Mouse (Mus musculus) forebrain, embryonic 10.5 days (tissue): ENCODE measurements at regions not wholly inside any gene's neighbourhood (a gene's known extent, or its start where the extent isn't known, plus 50 kb on each side); places are given as distances from the start of the nearest gene placed in this dataset.

Source experiments
- DNase-seq: peaks from one replicate; pipeline ENCODE4 v3.0.0-alpha.2; 2017; ENCODE audit warnings: low spot score; ENCODE audit errors: extremely low spot score
- H3K27ac ChIP-seq: fragments of 300-500 bp; sonication (generic); 2 replicates; pipeline ENCODE4 v1.5.1; 2016; ENCODE audit warnings: mild to moderate bottlenecking
- H3K27me3 ChIP-seq: fragments of 300-500 bp; sonication (generic); 2 replicates; pipeline ENCODE4 v1.6.1; 2016; ENCODE audit warnings: mild to moderate bottlenecking; ENCODE audit not compliant: poor library complexity, severe bottlenecking
- H3K36me3 ChIP-seq: fragments of 300-500 bp; sonication (generic); replicated peaks from 2 replicates; pipeline ENCODE4 v1.6.1; 2016; ENCODE audit warnings: mild to moderate bottlenecking, moderate library complexity
- H3K4me1 ChIP-seq: fragments of 300-500 bp; sonication (generic); 2 replicates; pipeline ENCODE4 v1.6.1; 2016
- H3K4me3 ChIP-seq: fragments of 300-500 bp; sonication (generic); 2 replicates; pipeline ENCODE4 v1.5.1; 2016; ENCODE audit warnings: mild to moderate bottlenecking, moderate library complexity
- H3K9me3 ChIP-seq: fragments of 300-500 bp; sonication (generic); 2 replicates; pipeline ENCODE4 v1.6.1; 2016; ENCODE audit warnings: mild to moderate bottlenecking, moderate library complexity
- WGBS: fragments of 180-500 bp; shearing (Covaris S2); methylation state at CpG from one replicate; pipeline ENCODE4 v1.1.7; 2016; 5-methylcytosine and 5-hydroxymethylcytosine counted together

DNA sequence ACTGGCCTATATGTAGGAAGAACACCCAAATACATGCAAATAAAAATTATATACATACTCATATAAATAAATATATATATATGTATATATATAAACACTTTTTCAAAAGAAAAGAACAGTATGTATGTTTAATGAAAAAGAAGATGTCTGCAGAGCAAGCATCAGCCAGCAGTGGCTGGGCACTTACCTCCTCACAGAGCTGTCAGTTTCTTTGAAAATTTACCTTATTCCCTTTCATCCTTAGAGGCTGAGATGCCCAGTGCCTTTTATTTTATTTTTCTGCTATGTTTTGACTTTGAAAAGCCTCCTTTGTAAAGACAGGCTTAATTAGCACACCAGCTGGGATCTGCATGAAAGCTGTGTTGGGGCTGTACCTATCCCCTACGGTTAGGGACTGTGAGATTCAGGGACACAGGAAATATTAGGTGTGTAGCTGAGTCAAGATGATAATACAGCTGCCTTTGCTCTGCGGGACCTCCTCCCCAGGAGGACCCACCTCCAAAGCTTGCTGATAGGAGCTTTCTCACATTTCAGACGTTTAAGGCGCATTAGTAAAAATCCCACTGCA lies 751.0 kb upstream of the Tbl1xr1 start:
- H3K4me3 ChIP-seq: no peak overlapping the region
- H3K9me3 ChIP-seq: no peaks in the 10 kb centered on the region
- no peaks in the 10 kb centered on the region for H3K4me1 ChIP-seq
- no peaks in the 10 kb centered on the region for H3K36me3 ChIP-seq
- DNase-seq: no peak
- no peaks in the 10 kb centered on the region for H3K27me3 ChIP-seq
- 62% methylated on average over 4 of the region's 4 CpGs for WGBS
- H3K27ac ChIP-seq: no peak overlapping the region

DNA sequence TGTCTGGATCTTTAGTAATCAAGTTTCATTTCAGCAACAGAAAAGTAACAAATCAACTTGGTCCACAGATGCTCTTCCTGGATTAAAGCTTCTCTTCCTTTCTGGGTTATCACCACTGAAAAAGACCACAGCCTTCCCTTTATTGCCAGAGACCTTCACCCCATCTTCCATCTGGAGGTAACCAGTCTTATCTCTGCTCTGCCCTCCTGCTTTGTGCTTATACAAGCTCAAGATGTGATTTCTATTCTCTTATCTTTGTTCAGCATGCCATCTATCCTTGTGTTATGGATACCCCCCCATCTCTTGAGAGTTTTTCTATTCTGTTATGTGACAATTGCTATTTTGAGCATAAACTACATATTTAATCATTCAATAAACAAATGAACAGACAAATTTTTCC lies 734.5 kb upstream of the Tbl1xr1 start:
- H3K36me3 ChIP-seq: no peaks in the 10 kb centered on the region
- no peaks in the 10 kb centered on the region for H3K27me3 ChIP-seq
- no peak overlapping the region for H3K27ac ChIP-seq
- H3K4me3 ChIP-seq: no peak overlapping the region
- H3K9me3 ChIP-seq: no peaks in the 10 kb centered on the region
- H3K4me1 ChIP-seq: no peaks in the 10 kb centered on the region
- no peak for DNase-seq

DNA sequence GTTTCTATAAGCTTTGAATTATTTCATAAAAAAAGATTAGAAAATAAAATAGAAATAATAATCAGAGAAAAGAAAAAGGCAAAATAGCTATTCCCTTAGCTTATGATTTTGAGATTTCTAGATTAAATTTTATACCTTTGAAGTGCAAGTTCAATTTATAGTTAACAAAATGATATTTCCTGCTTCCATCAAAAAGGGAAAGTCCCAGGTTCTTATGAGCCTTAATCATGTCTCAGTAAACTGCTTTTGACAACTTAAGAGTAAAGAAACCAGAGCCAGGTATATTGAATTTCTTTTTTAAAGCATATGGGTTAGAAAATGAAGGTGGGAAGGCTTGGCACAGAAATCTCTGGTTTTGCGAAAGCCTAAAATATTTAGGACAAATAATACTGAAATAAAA lies 733.4 kb upstream of the Tbl1xr1 start:
- H3K4me3 ChIP-seq: no peak overlapping the region
- H3K27ac ChIP-seq: no peak overlapping the region
- H3K36me3 ChIP-seq: no peaks in the 10 kb centered on the region
- no peaks in the 10 kb centered on the region for H3K4me1 ChIP-seq
- WGBS: 91% methylated on average over 1 of the region's 1 CpGs
- H3K27me3 ChIP-seq: no peaks in the 10 kb centered on the region
- no peak for DNase-seq
- no peaks in the 10 kb centered on the region for H3K9me3 ChIP-seq

DNA sequence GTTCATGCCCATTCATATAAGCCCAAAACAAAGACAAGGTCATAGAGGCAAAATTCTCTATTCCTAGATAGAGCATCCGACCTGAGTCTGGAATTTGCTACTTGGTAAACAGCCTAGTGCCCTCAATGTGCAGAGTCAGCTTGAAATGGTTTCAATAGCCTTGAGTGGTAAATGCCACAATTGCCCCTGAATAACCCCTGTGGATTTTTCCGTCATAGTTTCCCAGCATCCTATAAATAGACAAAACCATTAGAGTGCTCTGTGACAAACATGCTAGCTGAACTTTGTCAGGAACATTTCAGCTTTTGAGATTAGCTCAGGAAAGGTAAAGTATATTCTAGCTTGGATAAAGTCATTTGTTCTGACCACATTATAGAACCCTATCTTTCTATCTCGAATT lies 727.0 kb upstream of the Tbl1xr1 start:
- Histone ChIP-seq H3K4me3 (no peak overlapping the region), H3K4me1 (no peaks in the 10 kb centered on the region), H3K27me3 (no peaks in the 10 kb centered on the region), H3K36me3 (no peaks in the 10 kb centered on the region), H3K27ac (no peak overlapping the region), H3K9me3 (no peaks in the 10 kb centered on the region)
- WGBS: 86% methylated on average over 3 of the region's 3 CpGs
- DNase-seq: no peak

GRCm38 (mm10) chr3:21356150-21356549 lies 720.3 kb upstream of the Tbl1xr1 start:
- DNase-seq: no peak
- H3K27ac ChIP-seq: no peak overlapping the region
- no peaks in the 10 kb centered on the region for H3K27me3 ChIP-seq
- H3K4me1 ChIP-seq: peaks cover 6% of the 10 kb centered on the region; the same call in 1 of the 2 replicates
- H3K36me3 ChIP-seq: no peaks in the 10 kb centered on the region
- WGBS: 88% methylated on average over 3 of the region's 3 CpGs
- no peaks in the 10 kb centered on the region for H3K9me3 ChIP-seq
- H3K4me3 ChIP-seq: no peak overlapping the region

GRCm38 (mm10) chr3:21356831-21357712 lies 719.4 kb upstream of the Tbl1xr1 start:
- Histone ChIP-seq H3K36me3 (no peaks in the 10 kb centered on the region), H3K4me3 (no peak overlapping the region), H3K9me3 (no peaks in the 10 kb centered on the region), H3K27ac (no peak overlapping the region), H3K27me3 (no peaks in the 10 kb centered on the region), H3K4me1 (peaks cover 6% of the 10 kb centered on the region; the same call in 1 of the 2 replicates)
- WGBS: 76% methylated on average over 6 of the region's 6 CpGs
- no peak for DNase-seq

DNA sequence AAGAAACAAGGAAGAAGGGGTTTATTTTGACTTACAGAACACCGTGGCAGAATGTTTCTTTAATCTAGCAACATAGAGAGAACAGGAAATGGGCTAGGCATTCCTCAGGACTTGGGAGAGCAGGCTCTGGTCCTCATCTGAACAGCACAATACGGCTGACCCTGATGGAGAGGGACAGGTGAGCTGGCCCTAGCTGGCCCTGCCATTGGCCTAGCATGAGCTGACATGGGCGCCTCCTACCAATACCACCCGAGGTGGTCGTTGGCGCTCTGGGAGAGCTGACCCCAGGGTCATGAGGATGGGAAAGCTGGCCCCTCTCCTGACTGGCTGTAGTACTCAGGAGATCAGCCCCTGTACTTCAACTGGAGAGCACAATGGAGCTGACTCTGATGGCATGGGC lies 718.4 kb upstream of the Tbl1xr1 start:
- WGBS: 91% methylated on average over 6 of the region's 6 CpGs
- Histone ChIP-seq H3K27me3 (no peaks in the 10 kb centered on the region), H3K4me3 (no peak overlapping the region), H3K36me3 (no peaks in the 10 kb centered on the region), H3K4me1 (peaks cover 6% of the 10 kb centered on the region; the same call in 1 of the 2 replicates), H3K27ac (no peak overlapping the region), H3K9me3 (no peaks in the 10 kb centered on the region)
- DNase-seq: no peak

- WGBS: 89% methylated on average over 3 of the region's 3 CpGs
- Histone ChIP-seq H3K36me3 (no peaks in the 10 kb centered on the region), H3K27me3 (no peaks in the 10 kb centered on the region), H3K27ac (no peak overlapping the region), H3K4me3 (no peak overlapping the region), H3K9me3 (no peaks in the 10 kb centered on the region), H3K4me1 (peaks cover 6% of the 10 kb centered on the region; the same call in 1 of the 2 replicates)
- DNase-seq: no peak
Measured at GRCm38 (mm10) chr3:21361069-21361468, 715.4 kb upstream of the Tbl1xr1 start.

- no peaks in the 10 kb centered on the region for H3K27me3 ChIP-seq
- H3K4me3 ChIP-seq: no peak overlapping the region
- no peaks in the 10 kb centered on the region for H3K36me3 ChIP-seq
- no peak overlapping the region for H3K27ac ChIP-seq
- no peaks in the 10 kb centered on the region for H3K4me1 ChIP-seq
- 94% methylated on average over 2 of the region's 2 CpGs for WGBS
- H3K9me3 ChIP-seq: peaks cover 3% of the 10 kb centered on the region; the same call in 1 of the 2 replicates
- DNase-seq: no peak
Measured at GRCm38 (mm10) chr3:21379816-21380215, 696.6 kb upstream of the Tbl1xr1 start.

DNA sequence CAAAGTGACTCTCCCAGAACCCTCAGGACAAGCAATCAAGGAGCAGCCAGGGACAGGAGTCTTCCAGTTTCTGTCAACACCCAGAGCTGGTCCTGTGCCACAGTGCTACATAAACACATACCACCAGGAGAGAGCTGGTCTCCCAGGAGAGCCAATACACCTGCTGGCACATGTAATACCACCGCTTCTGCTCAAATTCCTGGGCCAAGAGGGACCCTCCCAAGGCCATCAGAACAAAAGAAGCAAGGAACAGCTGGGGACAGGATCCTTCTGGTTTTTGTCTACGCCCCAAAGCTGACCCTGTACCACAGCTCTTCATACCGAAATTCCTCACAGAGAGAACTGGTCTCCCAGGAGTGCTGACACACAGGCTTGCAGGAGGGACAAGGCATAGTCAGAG lies 695.4 kb upstream of the Tbl1xr1 start:
- Histone ChIP-seq H3K4me1 (no peaks in the 10 kb centered on the region), H3K27me3 (no peaks in the 10 kb centered on the region), H3K27ac (no peak overlapping the region), H3K36me3 (no peaks in the 10 kb centered on the region), H3K4me3 (no peak overlapping the region), H3K9me3 (peaks cover 3% of the 10 kb centered on the region; the same call in 1 of the 2 replicates)
- WGBS: 78% methylated on average over 3 of the region's 3 CpGs
- DNase-seq: no peak

DNA sequence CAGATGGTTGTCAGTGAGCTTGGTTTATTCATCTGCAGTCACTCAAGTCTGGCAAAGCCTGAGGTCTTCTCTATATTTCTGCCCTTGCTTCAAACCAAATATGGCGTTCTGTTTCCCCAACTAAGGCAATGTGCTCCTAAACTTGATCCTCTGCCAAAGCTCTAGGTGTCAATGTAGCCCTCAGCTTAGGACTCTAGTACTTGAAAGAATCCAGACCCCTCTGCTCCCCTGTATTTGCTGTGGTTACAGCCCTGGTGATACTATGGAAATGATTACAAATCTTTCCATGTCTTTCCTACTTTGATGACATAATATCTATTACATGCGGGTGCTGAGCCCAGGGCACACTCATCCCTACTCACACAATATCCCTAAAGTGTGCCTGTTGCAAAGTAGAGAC lies 672.9 kb upstream of the Tbl1xr1 start:
- DNase-seq: no peak
- no peaks in the 10 kb centered on the region for H3K9me3 ChIP-seq
- WGBS: 88% methylated on average over 2 of the region's 2 CpGs
- no peaks in the 10 kb centered on the region for H3K4me1 ChIP-seq
- H3K27ac ChIP-seq: no peak overlapping the region
- H3K27me3 ChIP-seq: no peaks in the 10 kb centered on the region; the same call in 1 of the 2 replicates
- H3K4me3 ChIP-seq: no peak overlapping the region
- H3K36me3 ChIP-seq: no peaks in the 10 kb centered on the region

DNA sequence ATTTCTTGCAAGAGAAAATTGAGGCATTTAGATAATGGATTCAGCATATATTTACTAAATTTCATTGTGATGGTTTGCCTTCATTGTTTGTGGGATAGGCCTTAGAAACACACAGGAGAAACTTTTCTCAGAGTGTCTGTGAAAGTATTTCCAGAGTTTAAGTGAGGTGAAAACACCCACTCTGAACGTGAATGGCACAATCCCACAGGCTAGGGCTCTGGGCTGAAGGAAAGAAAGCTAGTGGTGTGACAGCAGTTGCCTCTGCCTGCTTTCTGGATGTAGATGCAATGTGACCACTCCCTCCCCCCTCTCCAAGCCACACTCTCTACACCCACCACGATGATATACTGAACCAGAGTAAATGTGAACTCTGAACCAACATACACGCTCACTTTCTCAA lies 672.4 kb upstream of the Tbl1xr1 start:
- no peak overlapping the region for H3K4me3 ChIP-seq
- no peaks in the 10 kb centered on the region for H3K9me3 ChIP-seq
- H3K27ac ChIP-seq: no peak overlapping the region
- no peak for DNase-seq
- WGBS: 86% methylated on average over 3 of the region's 3 CpGs
- no peaks in the 10 kb centered on the region for H3K4me1 ChIP-seq
- no peaks in the 10 kb centered on the region for H3K36me3 ChIP-seq
- no peaks in the 10 kb centered on the region; the same call in 1 of the 2 replicates for H3K27me3 ChIP-seq

DNA sequence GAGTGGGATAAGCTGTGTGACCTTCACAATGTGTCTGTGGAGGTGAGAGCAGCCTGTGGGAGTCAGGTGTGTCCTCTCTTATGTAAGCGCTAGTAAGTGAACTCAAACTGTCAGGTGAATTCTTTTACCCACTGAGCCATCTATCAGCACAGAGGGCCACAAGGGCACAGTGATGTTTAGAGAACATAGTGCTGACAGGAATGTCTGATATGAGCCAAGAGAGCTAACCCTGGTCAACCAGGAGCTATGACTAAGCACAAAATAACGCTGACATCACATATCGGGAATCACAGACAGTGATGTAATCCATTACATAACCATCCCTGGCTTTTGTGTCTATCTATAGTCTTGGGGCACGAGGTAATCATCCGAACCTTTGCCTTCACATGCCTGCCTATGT lies 669.4 kb upstream of the Tbl1xr1 start:
- no peak overlapping the region for H3K27ac ChIP-seq
- 94% methylated on average over 5 of the region's 5 CpGs for WGBS
- no peaks in the 10 kb centered on the region for H3K27me3 ChIP-seq
- DNase-seq: no peak
- no peak overlapping the region for H3K4me3 ChIP-seq
- no peaks in the 10 kb centered on the region for H3K9me3 ChIP-seq
- no peaks in the 10 kb centered on the region for H3K4me1 ChIP-seq
- H3K36me3 ChIP-seq: no peaks in the 10 kb centered on the region
